Mouse (Mus musculus) MEL (cell line): ENCODE measurements around the gene Unc119. TPM values are rescaled to one million over a fixed set of nuclear protein-coding genes. Genes with fewer than 3 reads are reported as not detected.

Experiments used
- DNase-seq: peaks from one replicate; pipeline ENCODE4 v3.0.0; 2011; ENCODE audit warnings: low read depth, low spot score
- H3K27ac ChIP-seq: 2 replicates; pipeline ENCODE4 v1.5.1; 2012; ENCODE audit warnings: low read depth, mild to moderate bottlenecking, control low read depth, low read length, moderate library complexity; ENCODE audit not compliant: control insufficient read depth
- H3K27me3 ChIP-seq, 2 experiments: fragments of 150-350 bp in 1 of 2; sonication (generic) in 1 of 2; 2 replicates each; pipeline ENCODE4 v1.6.1; 2012; ENCODE audit warnings: low read length in 2 of 2, mild to moderate bottlenecking in 2 of 2, improper control_type of control experiment in 1 of 2, moderate library complexity in 1 of 2; ENCODE audit not compliant: insufficient read depth in 2 of 2, control insufficient read depth in 1 of 2
- H3K36me3 ChIP-seq, 2 experiments: 2 replicates each; pipeline ENCODE4 v1.6.1; 2012 to 2014; ENCODE audit warnings: low read length in 2 of 2, improper control_type of control experiment in 1 of 2, inconsistent platforms in 1 of 2, mild to moderate bottlenecking in 1 of 2; ENCODE audit not compliant: insufficient read depth in 2 of 2, control insufficient read depth in 1 of 2
- H3K4me1 ChIP-seq, 2 experiments: fragments of 150-350 bp in 1 of 2; sonication (generic) in 1 of 2; 2 replicates each; pipeline ENCODE4 v1.6.1; 2012; ENCODE audit warnings: low read length in 2 of 2, improper control_type of control experiment in 1 of 2, mild to moderate bottlenecking in 1 of 2; ENCODE audit not compliant: insufficient read depth in 2 of 2, control insufficient read depth in 1 of 2
- H3K4me3 ChIP-seq, 2 experiments: fragments of 150-350 bp in 1 of 2; sonication (generic) in 1 of 2; 2 replicates each; pipeline ENCODE4 v1.5.1; 2012; ENCODE audit warnings: low read depth in 2 of 2, low read length in 2 of 2, mild to moderate bottlenecking in 2 of 2, moderate library complexity in 2 of 2, control low read depth in 1 of 2, improper control_type of control experiment in 1 of 2; ENCODE audit not compliant: control insufficient read depth in 1 of 2, insufficient read depth in 1 of 2
- H3K79me2 ChIP-seq: 2 replicates; pipeline ENCODE4 v1.6.1; 2012; ENCODE audit warnings: mild to moderate bottlenecking, low read length, moderate library complexity; ENCODE audit not compliant: control insufficient read depth, poor library complexity, insufficient read depth
- H3K9ac ChIP-seq: 2 replicates; pipeline ENCODE4 v1.6.1; 2012; ENCODE audit warnings: low read depth, mild to moderate bottlenecking, control low read depth, low read length, moderate library complexity; ENCODE audit not compliant: control insufficient read depth, poor library complexity, severe bottlenecking
- H3K9me3 ChIP-seq: fragments of 150-350 bp; sonication (generic); replicated peaks from 2 replicates; pipeline ENCODE4 v1.6.1; 2012; ENCODE audit warnings: mild to moderate bottlenecking, low read length, improper control_type of control experiment, moderate library complexity; ENCODE audit not compliant: insufficient read depth
- KAT2A ChIP-seq: conservative IDR thresholded peaks from 2 replicates; pipeline ENCODE4 v1.6.1; 2012; ENCODE audit warnings: low read depth, low read length, improper control_type of control experiment, inconsistent platforms
- MAFK ChIP-seq: IDR thresholded peaks from 2 replicates; pipeline ENCODE4 v1.6.1; 2011; ENCODE audit warnings: low read depth, mild to moderate bottlenecking, low read length, improper control_type of control experiment, borderline replicate concordance
- MAX ChIP-seq: IDR thresholded peaks from 2 replicates; pipeline ENCODE4 v1.6.1; 2011; ENCODE audit warnings: low read length, improper control_type of control experiment
- MAZ ChIP-seq: IDR thresholded peaks from 2 replicates; pipeline ENCODE4 v1.6.1; 2012; ENCODE audit warnings: low read depth, mild to moderate bottlenecking, inconsistent platforms, low read length, improper control_type of control experiment
- MEF2A ChIP-seq: IDR thresholded peaks from 2 replicates; pipeline ENCODE4 v1.6.1; 2014; ENCODE audit warnings: low read depth, mild to moderate bottlenecking, inconsistent platforms, low read length, improper control_type of control experiment; ENCODE audit not compliant: poor library complexity, insufficient replicate concordance, severe bottlenecking; ENCODE audit errors: extremely low read depth
- MXI1 ChIP-seq: IDR thresholded peaks from 2 replicates; pipeline ENCODE4 v1.6.1; 2011; ENCODE audit warnings: mild to moderate bottlenecking, low read depth, low read length, improper control_type of control experiment
- POLR2A ChIP-seq, 2 experiments: IDR thresholded peaks; 2 replicates each; pipeline ENCODE4 v1.6.1; 2011 to 2012; ENCODE audit warnings: low read length in 2 of 2, mild to moderate bottlenecking in 2 of 2, control low read depth in 1 of 2, improper control_type of control experiment in 1 of 2, low read depth in 1 of 2, moderate library complexity in 1 of 2; ENCODE audit not compliant: control insufficient read depth in 1 of 2, insufficient read depth in 1 of 2, poor library complexity in 1 of 2
- POLR2AphosphoS2 ChIP-seq: IDR thresholded peaks from 2 replicates; pipeline ENCODE4 v1.6.1; 2011; ENCODE audit warnings: low read length, improper control_type of control experiment
- RAD21 ChIP-seq: IDR thresholded peaks from 2 replicates; pipeline ENCODE4 v1.6.1; 2011; ENCODE audit warnings: mild to moderate bottlenecking, low read depth, low read length, improper control_type of control experiment
- SIN3A ChIP-seq: IDR thresholded peaks from 2 replicates; pipeline ENCODE4 v1.6.1; 2012; ENCODE audit warnings: low read length, improper control_type of control experiment, inconsistent platforms
- SMC3 ChIP-seq: IDR thresholded peaks from 2 replicates; pipeline ENCODE4 v1.6.1; 2011; ENCODE audit warnings: low read depth, low read length, improper control_type of control experiment
- TBP ChIP-seq: IDR thresholded peaks from 2 replicates; pipeline ENCODE4 v1.8.0; 2011; ENCODE audit warnings: low read depth, low read length, improper control_type of control experiment
- TCF12 ChIP-seq: IDR thresholded peaks from 2 replicates; pipeline ENCODE4 v1.6.1; 2014; ENCODE audit warnings: low read depth, mild to moderate bottlenecking, inconsistent platforms, low read length, improper control_type of control experiment, moderate library complexity
- UBTF ChIP-seq: IDR thresholded peaks from 2 replicates; pipeline ENCODE4 v1.6.1; 2012; ENCODE audit warnings: low read depth, mild to moderate bottlenecking, inconsistent platforms, low read length, improper control_type of control experiment, moderate library complexity, borderline replicate concordance; ENCODE audit not compliant: insufficient read depth
- ZC3H11A ChIP-seq: IDR thresholded peaks from 2 replicates; pipeline ENCODE4 v1.6.1; 2012; ENCODE audit warnings: low read depth, mild to moderate bottlenecking, inconsistent platforms, low read length, improper control_type of control experiment
- ZNF384 ChIP-seq: IDR thresholded peaks from 2 replicates; pipeline ENCODE4 v1.6.1; 2012; ENCODE audit warnings: low read depth, mild to moderate bottlenecking, inconsistent platforms, low read length, improper control_type of control experiment
- polyA plus RNA-seq, 2 experiments: library from polyadenylated mRNA; stranded (reverse) in 1 of 2; unstranded in 1 of 2; fragments of >175 nt in 1 of 2; fragments of >200 nt in 1 of 2; gene quantifications; 2 replicates each; pipeline versions ENCODE4 v1.2.1 to v1.2.4; 2012; ENCODE audit warnings: low replicate concordance in 2 of 2, low read depth in 1 of 2; ENCODE audit not compliant: insufficient read length in 2 of 2, insufficient read depth in 1 of 2, missing spikeins in 1 of 2
- total RNA-seq: library from RNA; depleted of rRNA; stranded (reverse); fragments of 300-350 nt; gene quantifications from 2 replicates; pipeline ENCODE4 v1.2.3, GENCODE M21; 2012

The Unc119 gene
- total and polyA plus RNA-seq, 3 experiments = 61.7 to 140 TPM; not detected in 1

- TF ChIP-seq SIN3A (peak; percentile 63), MAFK (no peak), ZC3H11A (no peak), MEF2A (no peak), TCF12 (peak; percentile 33; the same call in 1 of the 2 replicates), TBP (peak; percentile 93), ZNF384 (peak; percentile 74), RAD21 (no peak; the same call in 1 of the 2 replicates), POLR2A (IDR thresholded peaks at IDR 0.05; ENCODE audit: control insufficient read depth in 1 of 2, insufficient read depth in 1 of 2, low read depth in 1 of 2, low read length in 2 of 2, poor library complexity in 1 of 2) (peak; percentile 72 to 89; a peak in 3 of 4 replicates), UBTF (no peak), SMC3 (no peak)
- TF ChIP-seq, all 39 proteins: peak for 16
Observed at GRCm38 (mm10) chr11:78327634-78328511, 15.4 kb upstream of the Unc119 start, which contains the start of gene Pigs (continued).

GRCm38 (mm10) chr11:78328512-78329056, 14.7 kb upstream of the Unc119 start:
- Histone ChIP-seq H3K27me3 (no peaks in the 10 kb centered on the region), H3K9me3 (no peaks in the 10 kb centered on the region), H3K4me3 (peak overlapping the region; percentile 67 to 86), H3K79me2 (peaks cover 8% of the 10 kb centered on the region), H3K9ac (peak overlapping the region; percentile 86), H3K27ac (peak overlapping the region; percentile 61), H3K36me3 (peaks cover 2 to 6% of the 10 kb centered on the region in 2 experiments; a peak in 1 of 4 replicates), H3K4me1 (peaks cover 3 to 4% of the 10 kb centered on the region in 2 experiments; a peak in 2 of 4 replicates)
- DNase-seq = no peak
- TF ChIP-seq UBTF (0 out of 2 replicates have a peak, but pooled peaks have one; percentile 77), MXI1 (peak; percentile 52; the same call in 1 of the 2 replicates), MAX (no peak)

GRCm38 (mm10) chr11:78332676-78333075, 10.6 kb upstream of the Unc119 start:
- Histone ChIP-seq H3K36me3 (peaks cover 2 to 6% of the 10 kb centered on the region in 2 experiments; a peak in 1 of 4 replicates), H3K4me1 (peaks cover 3 to 4% of the 10 kb centered on the region in 2 experiments; a peak in 2 of 4 replicates), H3K27me3 (no peaks in the 10 kb centered on the region), H3K4me3 (no peak overlapping the region), H3K9ac (no peak overlapping the region), H3K9me3 (no peaks in the 10 kb centered on the region), H3K27ac (no peak overlapping the region), H3K79me2 (peaks cover 8% of the 10 kb centered on the region)
- no peak for TF ChIP-seq MAFK
- TF ChIP-seq POLR2AphosphoS2 = no peak
- peak; percentile 26; the same call in 1 of the 2 replicates for TF ChIP-seq SIN3A
- TF ChIP-seq KAT2A = no peak
- no peak for TF ChIP-seq MAZ
- 0 out of 2 replicates have a peak, but pooled peaks have one; percentile 20 for TF ChIP-seq MXI1
- no peak for DNase-seq
